Mouse (Mus musculus): ENCODE measurements at regions not wholly inside any gene's neighbourhood (a gene's known extent, or its start where the extent isn't known, plus 50 kb on each side); places are given as distances from the start of the nearest gene placed in this dataset.

GRCm38 (mm10) chr2:9267675-9268074 lies 613.4 kb upstream of the 4930412O13Rik start:
- no peak for ATAC-seq

- no peak for ATAC-seq
Measured at GRCm38 (mm10) chr2:9283441-9283840, 597.6 kb upstream of the 4930412O13Rik start.

GRCm38 (mm10) chr2:9285800-9286199 lies 595.3 kb upstream of the 4930412O13Rik start:
- ATAC-seq, result no peak

- no peak for ATAC-seq
Measured at GRCm38 (mm10) chr2:9287077-9287476, 594.0 kb upstream of the 4930412O13Rik start.

GRCm38 (mm10) chr2:9287623-9288022 lies 593.4 kb upstream of the 4930412O13Rik start:
- no peak for ATAC-seq

GRCm38 (mm10) chr2:9331630-9332352 lies 549.3 kb upstream of the 4930412O13Rik start:
- ATAC-seq, result no peak

GRCm38 (mm10) chr2:9348982-9349381 lies 532.1 kb upstream of the 4930412O13Rik start:
- no peak for ATAC-seq

- ATAC-seq, result no peak
Measured at GRCm38 (mm10) chr2:9349994-9350393, 531.1 kb upstream of the 4930412O13Rik start.

GRCm38 (mm10) chr2:9352190-9352589 lies 528.9 kb upstream of the 4930412O13Rik start:
- no peak for ATAC-seq

- peak; percentile 82 for ATAC-seq
Measured at GRCm38 (mm10) chr2:9360020-9360419, 521.0 kb upstream of the 4930412O13Rik start.

- peak; percentile 80 for ATAC-seq
Measured at GRCm38 (mm10) chr2:9367801-9368584, 513.1 kb upstream of the 4930412O13Rik start.

- no peak for ATAC-seq
Measured at GRCm38 (mm10) chr2:9369572-9369971, 511.5 kb upstream of the 4930412O13Rik start.

- ATAC-seq, result no peak
Measured at GRCm38 (mm10) chr2:9386566-9386965, 494.5 kb upstream of the 4930412O13Rik start.

GRCm38 (mm10) chr2:9388058-9388457 lies 493.0 kb upstream of the 4930412O13Rik start:
- ATAC-seq, result no peak

GRCm38 (mm10) chr2:9395379-9395999 lies 485.6 kb upstream of the 4930412O13Rik start:
- ATAC-seq, result no peak

- ATAC-seq, result no peak
Measured at GRCm38 (mm10) chr2:9401461-9401860, 479.6 kb upstream of the 4930412O13Rik start.

- ATAC-seq, result no peak
Measured at GRCm38 (mm10) chr2:9402281-9402680, 478.8 kb upstream of the 4930412O13Rik start.

- ATAC-seq, result no peak
Measured at GRCm38 (mm10) chr2:9409075-9409474, 472.0 kb upstream of the 4930412O13Rik start.

GRCm38 (mm10) chr2:9422686-9423085 lies 458.4 kb upstream of the 4930412O13Rik start:
- ATAC-seq, result no peak

GRCm38 (mm10) chr2:9423534-9423933 lies 457.5 kb upstream of the 4930412O13Rik start:
- ATAC-seq, result no peak

GRCm38 (mm10) chr2:9433110-9433940 lies 447.7 kb upstream of the 4930412O13Rik start:
- no peak for ATAC-seq

GRCm38 (mm10) chr2:9435155-9435872 lies 445.7 kb upstream of the 4930412O13Rik start:
- no peak for ATAC-seq
